Mouse (Mus musculus) layer of hippocampus, postnatal 10 days (tissue): ENCODE results near the gene Immp2l. TPM values are rescaled to one million over a fixed set of nuclear protein-coding genes. Genes with fewer than 3 reads are reported as not detected.

Source experiments
- DNase-seq, 2 experiments: peaks; one replicate each; pipeline ENCODE4 v3.0.0; 2021; ENCODE audit warnings: low spot score in 2 of 2
- total RNA-seq, 2 experiments: library from RNA; stranded (reverse); gene quantifications; 2 replicates each; pipeline ENCODE4 v1.2.3; 2021

Immp2l gene
- total RNA-seq, 2 experiments from 2014 or later: 3.3 to 5.7 TPM

DNA sequence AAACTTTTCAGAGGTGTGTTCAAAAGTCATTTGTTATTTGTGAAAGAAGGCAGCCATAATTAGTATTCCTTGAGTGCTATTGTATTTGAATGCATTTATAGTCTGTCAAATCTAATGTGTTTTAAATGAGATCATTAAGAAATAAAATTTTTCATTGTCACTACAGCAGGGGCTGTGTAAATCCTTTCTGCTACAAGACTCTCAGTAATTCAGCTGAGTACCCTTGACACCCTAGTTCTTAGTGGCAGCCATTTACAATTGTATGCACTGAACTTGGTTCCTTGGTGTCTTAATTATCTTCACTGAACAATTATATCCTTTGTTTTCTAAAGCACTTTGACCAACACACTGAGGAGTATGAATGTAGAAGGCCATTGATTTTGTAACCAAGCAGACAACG, 146.2 kb downstream of the Immp2l start:
- DNase-seq: no peak

DNA sequence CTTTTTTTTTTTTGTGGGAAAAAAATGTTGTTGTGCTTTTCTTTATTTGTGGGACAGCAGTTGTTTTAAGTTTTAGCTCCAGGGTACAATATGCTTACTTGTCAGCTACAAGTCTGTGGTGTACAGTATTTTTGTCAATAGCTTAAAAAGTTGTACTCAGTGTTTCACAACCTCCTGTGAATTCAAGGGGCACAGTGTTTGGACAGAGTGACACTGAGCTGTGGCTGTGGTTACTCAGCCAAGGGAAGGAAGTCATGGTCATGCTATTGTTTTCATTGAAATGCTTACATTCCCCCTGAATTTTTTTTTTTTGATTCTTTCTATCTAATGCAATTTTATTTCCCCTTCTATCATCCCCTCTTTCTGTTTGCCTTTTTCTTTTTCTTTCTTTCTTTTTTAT, 159.0 kb downstream of the Immp2l start:
- no peak for DNase-seq

DNA sequence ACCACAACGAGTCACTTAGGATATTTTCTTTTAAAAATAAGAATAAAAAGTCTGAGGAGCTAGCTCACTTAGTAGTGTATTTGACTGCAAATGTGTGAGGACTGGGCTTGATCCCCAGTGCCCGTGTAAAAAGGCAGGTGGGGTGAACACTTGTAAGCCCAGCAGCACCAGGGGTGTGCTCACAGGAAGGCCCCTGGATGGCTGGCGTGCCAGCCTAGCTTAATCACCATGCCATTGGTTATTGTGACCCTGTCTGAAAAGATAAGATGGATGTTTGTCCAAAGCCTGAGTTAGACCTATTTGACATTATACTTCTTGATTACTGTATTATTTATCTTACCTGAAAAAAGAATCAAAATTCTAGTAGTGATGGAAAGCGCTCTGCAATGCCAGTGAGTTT, 161.2 kb downstream of the Immp2l start:
- DNase-seq: no peak

DNA sequence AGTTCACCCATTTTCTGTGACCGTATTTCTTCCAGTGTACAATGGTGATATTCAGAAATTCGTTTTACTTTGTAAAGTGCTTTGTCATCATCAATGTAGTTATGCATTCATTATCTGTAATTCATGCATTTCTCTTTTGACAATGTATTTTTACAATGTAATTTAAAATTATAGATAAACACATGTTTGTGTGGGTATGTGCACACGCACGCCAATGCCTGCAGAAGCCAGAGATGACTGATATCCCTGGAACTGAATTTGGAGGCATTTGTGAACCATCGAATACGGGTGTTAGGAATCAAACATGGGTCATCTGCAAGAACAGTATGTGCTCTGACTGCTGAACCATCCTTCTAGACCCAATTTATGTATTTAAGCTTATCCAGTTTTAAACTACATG, 161.6 kb downstream of the Immp2l start:
- no peak for DNase-seq

DNA sequence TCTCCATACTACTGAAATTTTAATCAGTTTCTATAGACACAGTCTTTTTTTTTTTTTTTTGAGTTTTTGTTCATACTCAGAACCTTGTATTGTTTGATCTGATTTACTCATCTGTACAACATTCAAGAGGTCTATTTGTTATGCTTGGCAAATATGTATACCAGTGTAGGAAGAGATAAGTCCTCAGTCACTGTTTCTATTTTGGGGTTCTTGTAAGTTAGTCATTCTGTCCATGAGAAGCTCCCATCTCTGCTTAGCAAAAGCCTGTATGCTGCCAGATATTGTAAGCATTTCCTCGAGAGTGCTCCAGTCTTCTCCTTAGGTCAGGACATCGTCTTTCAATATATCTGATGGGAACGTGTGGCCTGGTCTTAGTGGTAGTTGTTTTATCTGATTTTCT, 168.9 kb downstream of the Immp2l start:
- no peak for DNase-seq

DNA sequence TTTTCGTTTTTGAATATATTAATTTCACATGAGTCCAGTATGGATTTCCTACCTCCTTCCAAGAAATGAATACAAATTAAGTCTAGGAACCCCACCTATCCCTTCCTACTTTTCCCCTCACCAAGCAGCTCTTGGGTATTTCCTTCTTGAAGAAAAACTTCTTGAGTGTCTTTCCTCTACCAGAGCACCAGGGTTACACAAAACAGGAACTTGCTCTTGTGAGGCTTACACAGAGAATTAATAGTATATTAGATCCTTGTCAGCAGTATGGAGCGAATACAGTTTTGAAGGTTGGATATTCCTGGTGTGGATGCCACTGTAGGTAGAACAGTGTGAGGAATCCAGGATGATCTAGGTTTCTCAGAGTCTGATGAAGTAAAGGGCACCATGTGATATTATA, 172.5 kb downstream of the Immp2l start:
- no peak for DNase-seq

DNA sequence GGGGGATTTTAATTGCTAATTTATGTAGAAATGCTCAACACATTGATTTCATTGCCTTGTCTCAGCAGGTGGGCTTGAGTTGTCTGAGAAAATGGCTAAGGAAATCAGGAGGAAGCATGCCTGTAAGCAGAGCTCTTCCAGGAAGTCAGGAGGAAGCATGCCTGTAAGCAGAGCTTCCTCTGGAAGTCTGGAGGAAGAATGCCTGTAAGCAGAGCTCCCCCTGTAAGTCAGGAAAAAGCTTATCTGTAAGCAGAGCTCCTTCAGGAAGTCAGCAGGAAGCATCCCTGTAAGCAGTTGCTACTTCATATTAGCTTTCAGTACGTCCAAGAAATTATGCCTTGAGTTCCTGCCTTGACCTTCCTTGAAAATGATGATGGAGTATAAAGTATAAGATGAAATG, 191.3 kb downstream of the Immp2l start:
- DNase-seq: no peak

DNA sequence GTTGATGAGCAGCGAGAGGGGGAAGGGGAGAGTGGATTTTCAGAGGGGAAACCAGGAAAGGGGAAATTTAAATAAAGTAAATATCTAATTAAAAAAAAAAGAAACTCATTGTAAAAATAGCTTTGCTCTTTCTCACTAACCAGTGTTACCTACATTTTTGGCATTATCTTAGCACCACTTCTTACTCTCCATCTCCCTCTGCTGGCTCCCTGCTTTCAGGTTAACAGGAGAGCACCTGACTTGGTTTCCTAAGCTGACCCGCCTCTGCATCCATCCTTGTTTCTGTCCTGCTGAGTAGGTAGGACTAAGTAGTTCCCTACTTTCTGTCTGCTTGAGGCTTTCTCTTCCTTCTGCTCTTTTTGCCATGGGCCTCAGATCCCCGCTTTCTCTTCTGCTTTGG, 198.0 kb downstream of the Immp2l start:
- DNase-seq: no peak

DNA sequence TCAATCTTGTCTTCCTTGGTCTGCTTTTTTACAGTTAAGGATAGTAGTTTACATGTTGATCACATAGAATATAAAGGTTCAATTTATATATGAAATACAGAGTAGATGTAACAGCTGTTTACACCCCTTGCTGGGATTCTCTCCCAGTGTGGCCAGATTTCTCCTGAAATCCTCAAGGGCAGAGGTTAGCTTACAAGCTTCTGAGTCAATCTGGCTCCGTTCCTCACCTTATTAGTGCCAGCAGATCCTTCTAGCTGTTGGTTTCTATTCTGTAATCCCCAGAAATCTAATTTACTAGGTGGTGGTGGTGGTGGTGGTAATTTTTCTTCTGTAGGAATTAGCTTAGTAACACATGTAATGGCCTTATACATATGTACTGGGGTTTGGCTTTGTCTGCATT, 199.8 kb downstream of the Immp2l start:
- no peak for DNase-seq

DNA sequence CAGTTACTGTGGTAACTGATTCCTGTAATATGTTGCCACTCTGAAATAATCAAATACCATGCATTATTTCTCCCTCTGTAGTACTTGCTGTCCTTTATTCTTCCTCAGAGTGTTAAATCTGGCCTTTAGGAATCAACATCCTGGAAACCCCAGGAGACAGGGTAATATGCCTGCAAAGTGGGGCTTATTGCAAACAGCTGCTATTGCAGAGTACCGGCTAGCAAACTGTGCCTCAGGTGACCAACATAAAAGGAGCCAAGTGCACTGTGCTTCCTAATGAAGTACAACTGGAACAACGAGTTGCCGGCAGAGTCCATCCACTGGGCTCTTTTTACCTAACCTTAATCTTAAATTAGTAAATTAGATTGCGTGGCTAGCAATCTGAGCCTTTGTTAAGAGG, 200.6 kb downstream of the Immp2l start:
- DNase-seq: no peak

DNA sequence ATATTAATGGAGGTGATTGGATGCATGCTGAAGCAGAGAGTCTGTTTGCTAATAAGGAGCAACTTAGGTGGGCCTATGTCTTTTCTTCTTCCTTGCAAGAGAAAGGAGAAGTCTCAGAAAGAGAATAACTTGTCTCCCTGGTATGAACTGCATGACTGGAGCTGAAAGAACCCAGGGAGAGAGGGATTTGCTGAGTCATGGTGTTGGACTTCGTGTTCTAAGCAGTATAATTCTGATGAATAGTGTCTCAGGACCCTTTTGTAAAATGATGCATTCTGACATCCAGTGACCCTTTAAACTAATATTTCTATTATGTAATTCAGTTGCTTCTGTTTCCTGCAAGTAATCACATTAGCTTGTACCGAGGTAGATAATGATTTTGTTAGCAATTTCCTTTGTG, 208.1 kb downstream of the Immp2l start:
- no peak for DNase-seq

DNA sequence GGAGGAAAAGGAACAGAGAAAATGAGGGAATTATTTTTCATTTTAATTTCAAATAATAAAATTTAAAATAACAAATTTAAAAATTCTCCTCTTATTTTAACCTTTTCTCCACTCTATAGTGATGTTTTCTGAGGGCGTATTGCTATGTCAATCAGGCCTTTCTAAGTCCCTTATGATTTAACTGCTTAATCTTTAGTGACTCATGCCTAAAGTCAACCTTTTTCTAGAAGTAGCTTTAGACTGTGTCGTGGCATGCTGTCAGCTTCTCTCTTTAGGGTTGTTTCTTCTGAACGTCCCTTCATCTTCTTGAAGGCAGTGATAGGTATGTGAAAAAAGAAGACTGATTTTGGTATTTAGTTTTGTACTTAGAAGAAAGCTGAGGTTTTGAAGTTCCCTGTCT, 214.0 kb downstream of the Immp2l start:
- no peak for DNase-seq

DNA sequence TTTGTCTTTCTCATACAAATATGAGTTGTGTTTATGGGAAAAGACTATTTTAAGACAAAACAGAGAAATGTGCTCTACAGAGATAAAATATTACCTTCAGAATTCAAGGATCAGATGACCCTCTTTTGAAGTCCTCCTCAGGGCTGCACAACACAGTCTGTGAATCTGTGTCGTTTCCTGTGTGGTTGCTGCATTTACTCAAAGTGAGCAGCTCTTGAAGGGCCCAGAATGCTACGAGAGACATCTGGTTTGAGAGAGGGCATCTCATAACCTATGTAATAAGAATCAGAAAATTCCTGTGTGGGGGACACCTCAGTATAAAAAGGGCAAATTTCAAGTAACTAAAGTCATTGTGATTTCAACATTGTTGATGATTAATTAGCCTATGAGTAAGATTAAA, 217.3 kb downstream of the Immp2l start:
- no peak for DNase-seq

DNA sequence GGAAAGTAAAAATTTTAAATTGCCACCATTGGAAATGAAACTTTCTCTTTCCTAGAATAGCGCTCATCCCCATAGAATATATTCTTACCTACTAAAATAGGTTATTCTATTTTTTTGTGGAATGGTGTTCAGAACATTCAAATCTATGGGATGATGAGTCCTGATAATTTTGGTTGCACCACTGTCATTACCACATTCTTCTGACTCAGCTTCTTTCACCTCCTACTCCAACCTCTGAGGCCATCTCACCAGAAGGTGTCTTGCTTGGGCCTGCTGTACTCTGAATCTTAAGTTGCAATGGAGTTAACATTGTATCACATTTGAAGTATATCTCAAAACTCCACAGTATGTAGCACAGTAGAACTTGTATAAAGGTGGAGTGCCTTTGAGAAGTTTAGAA, 224.4 kb downstream of the Immp2l start:
- no peak for DNase-seq

DNA sequence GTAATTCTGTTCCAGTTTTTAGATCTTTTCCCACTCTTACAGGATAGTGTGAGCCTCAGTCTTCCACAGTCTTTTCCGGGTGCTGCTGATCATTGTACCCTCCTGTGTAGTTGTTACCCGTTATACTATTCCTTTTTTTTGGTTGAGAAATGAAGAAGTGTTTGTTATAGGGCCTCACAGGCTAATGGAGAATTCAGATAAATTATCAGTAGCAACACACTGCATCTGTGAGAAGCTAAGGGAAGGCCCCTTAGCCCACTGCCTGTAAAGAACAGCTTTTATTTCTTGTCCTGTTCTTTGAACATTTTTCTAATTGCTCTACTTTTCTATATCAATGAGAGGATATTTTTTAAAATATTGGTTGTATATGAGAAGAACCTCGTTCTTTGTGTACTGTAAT, 226.2 kb downstream of the Immp2l start:
- DNase-seq: no peak

DNA sequence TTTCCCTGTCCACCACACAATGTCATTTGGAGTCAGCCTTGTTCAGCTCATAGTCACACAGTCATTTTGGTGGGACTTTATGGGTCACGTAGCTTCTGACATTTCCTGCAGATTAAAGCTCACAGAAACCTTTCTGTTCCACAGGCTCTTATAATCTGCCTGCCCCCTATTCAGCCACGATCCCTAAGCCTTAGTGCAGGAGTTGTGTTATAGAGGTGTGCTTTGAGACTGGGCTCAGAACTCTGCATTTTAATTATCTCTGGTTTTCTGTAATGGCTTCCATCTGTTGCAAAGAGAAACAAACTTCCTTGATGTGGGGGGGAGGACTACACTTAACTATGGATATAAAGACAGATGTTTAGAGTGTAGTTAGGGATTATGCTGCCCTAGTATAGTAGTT, 234.0 kb downstream of the Immp2l start:
- DNase-seq: no peak

DNA sequence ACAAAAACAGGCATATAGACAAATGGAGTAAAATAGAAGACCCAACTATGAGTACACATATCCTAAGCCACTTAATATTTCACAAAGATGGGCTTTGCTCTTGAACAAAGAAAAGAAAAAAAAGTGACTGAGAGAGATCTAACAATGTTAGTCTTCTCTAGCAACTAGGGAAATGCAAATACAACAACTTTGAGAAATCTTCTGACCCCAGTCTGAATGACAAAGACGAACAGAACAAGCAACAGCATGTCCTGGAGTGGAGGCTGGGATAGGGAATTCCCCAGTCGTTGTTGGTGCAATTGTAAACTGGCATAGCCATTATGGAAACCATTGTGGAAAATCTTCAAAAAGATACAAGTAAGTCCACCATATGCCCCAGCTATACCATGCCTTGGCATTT, 235.7 kb downstream of the Immp2l start:
- DNase-seq: no peak

DNA sequence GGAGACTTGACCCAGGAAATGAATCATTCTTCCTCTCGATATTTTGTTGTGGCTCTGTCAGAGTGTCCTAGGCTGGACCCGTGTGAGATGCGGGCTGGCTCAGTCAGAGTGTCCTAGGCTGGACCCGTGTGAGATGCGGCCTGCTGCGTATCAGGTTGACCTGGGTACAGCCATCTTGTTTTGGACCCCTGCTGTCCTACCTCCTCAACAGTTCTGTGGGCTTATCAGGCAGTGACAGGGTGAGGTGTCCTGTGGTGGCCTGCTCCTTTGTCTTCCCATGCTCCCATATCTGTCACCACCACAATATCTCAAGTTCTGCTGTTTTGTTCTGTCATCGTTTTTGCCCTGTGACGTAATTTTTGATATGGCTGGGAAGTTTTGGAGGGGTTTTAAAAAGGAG, 250.2 kb downstream of the Immp2l start:
- no peak for DNase-seq

DNA sequence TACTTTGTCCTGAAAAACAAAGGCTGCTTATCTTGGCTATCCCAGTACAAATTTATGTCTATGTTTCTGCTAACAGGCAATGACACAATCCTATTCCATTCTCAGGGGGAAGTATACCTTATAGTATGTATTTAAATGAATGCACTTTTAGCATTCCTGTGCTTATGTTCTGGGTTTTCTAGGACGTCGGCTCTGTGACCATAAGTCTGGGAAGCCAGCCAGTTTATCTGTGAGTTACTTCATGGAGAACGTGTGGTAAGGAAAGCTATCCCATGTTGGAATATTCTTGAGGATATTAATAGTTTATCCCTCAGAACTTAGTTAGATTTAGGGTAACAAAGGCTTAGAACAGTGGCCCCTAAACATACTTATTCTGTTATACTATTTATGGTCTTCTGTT, 251.5 kb downstream of the Immp2l start:
- DNase-seq: no peak

DNA sequence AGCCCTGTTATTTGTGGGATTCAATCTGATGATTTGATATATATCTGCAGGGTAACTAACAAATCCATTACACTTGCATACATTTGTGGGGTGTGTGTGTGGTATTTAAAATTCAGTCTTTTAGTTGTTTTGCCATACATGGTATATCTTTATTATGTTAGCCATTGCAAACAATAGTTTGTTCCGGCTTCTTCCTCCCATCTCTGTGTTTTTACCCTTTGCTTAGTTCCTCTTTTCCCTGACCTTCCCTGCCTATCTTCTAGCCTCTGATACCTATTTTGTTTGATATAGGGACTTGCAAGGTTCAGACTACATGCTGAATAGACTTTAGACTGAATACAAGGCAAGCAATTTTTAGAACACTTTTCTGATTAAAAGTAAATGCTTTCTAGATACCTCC, 254.0 kb downstream of the Immp2l start:
- DNase-seq: no peak

DNA sequence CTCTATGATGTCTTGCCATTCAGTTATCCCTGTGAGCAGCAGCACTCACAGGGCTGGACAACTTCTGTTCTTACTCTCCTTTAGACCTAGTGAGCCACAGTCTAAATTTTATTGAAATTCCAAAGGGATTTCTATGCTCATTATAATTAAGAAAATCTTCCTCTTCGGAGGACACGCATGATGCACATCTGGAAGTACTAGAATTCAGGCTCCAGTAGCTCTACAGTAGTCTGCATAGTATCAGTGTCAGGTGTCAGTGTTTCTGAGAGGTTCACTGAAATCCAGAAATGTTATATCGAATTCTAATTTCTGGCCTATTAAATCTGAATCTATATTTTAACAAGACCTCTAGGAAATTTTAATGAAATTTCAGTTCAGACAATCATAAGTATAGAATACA, 265.2 kb downstream of the Immp2l start:
- no peak for DNase-seq

DNA sequence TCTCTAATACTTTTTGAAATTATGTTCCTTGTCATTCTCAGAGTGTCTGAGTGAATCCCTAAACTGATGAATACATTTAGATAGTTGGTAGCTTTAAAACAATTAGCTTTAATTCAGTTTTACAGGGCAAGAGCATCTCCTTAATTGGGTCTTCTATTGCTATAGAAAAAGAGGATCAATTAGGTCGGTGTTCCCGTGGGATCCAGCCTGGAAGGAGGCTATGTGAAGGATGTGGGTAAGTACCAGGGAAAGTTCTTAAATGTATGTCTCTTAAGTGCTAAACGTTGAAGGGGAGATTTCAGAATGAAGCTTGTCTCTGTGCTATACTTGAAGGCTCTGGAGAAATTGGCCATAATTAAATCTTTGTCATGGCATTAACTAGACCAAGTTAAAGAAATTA, 283.1 kb downstream of the Immp2l start:
- DNase-seq: no peak

DNA sequence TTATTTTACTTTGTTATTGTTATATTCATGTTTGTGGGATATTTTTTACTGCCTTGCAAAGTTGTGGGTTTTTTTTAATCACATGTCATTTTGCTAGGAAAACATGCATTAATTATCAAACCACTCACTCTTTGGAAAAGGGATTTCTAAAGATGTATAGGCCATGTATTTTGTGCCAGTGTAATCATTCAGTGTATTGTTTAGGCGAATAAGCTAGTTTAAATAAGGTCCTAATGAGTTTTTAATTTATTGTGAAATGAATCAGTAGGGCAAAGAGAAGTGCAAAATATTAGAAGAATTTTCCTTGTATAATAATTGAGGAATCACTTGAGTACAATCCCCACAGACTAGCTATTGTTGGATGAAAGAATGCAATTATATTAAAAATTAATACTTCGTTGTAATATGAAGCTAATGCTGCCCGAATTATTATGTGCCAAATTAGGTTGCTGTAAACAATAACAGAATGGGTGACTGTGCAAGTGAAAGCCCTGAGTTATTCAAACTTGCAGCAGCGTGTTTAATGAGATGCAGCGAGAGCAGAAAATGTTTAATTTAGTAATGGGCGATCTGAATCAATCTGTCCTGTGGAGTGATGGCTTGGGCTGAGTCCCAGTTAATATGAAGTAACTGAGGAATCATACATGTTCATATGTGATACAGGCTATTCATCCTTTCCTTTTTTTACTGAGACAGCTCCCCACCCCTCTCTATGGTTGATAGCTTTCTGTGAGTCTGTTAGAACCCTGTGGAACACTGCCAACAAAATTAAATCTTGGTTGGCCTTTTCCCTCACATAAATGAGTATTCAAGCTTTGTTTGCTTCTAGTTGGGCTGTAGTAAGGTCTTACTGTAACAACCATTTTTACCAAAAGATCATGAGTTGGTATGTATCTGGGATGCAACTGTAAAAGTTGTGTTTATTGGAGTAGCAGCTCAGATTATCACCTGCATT, 285.1 kb downstream of the Immp2l start:
- peak in 1 of 2 experiments; percentile 13 for DNase-seq
